Mouse (Mus musculus): ENCODE measurements around the gene Dscam. TPM values are rescaled to one million over a fixed set of nuclear protein-coding genes. Genes with fewer than 3 reads are reported as not detected.

Dscam gene
- polyA plus RNA-seq, 1 experiment = 1.2 TPM

GRCm38 (mm10) chr16:96912836-96913235, 257.7 kb downstream of the Dscam start:
- H3K4me1 ChIP-seq (ENCODE audit: control insufficient read depth, insufficient read depth, insufficient read length) = no peaks in the 10 kb centered on the region
- H3K27me3 ChIP-seq (ENCODE audit: control insufficient read depth, insufficient read depth, low read length) = no peaks in the 10 kb centered on the region
- H3K4me3 ChIP-seq (ENCODE audit: extremely low read depth, insufficient read depth, insufficient read length) = no peak overlapping the region
- no peaks in the 10 kb centered on the region for H3K36me3 ChIP-seq (ENCODE audit: control insufficient read depth, insufficient read depth, low read length)
- no peak overlapping the region for H3K27ac ChIP-seq (ENCODE audit: insufficient read depth, low read length)
- WGBS = 87% methylated on average over 7 of the region's 7 CpGs
- TF ChIP-seq POLR2A (IDR thresholded peaks at IDR 0.05; ENCODE audit: low read depth, low read length) = no peak
- TF ChIP-seq CTCF (IDR thresholded peaks at IDR 0.05; ENCODE audit: extremely low read depth, insufficient read depth, insufficient read length, insufficient replicate concordance) = no peak
- DNase-seq (ENCODE audit: low read depth in 1 of 2, low spot score in 2 of 2) = no peak

DNA sequence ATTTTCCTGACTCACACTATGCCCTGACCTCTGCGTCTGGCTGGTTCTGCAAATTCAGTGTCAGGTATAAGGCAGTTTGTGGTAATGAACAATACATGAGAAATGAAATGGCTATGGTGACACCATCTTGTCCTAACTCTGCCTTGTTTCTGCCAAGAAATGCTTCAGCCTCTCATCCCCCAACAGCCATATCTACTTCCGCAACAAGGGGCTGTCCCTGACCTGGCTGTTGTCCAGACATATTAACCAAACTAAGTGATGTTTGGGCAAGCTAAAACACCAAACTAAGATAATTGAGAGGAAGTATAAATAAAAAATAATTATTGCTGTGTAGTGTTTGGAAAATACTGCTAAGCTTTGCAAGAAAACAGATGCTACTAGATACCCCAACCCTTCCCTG, 258.4 kb downstream of the Dscam start:
- Histone ChIP-seq H3K27ac (ENCODE audit: insufficient read depth, low read length) (no peak overlapping the region), H3K27me3 (ENCODE audit: control insufficient read depth, insufficient read depth, low read length) (no peaks in the 10 kb centered on the region), H3K4me3 (ENCODE audit: extremely low read depth, insufficient read depth, insufficient read length) (no peak overlapping the region), H3K36me3 (ENCODE audit: control insufficient read depth, insufficient read depth, low read length) (no peaks in the 10 kb centered on the region), H3K4me1 (ENCODE audit: control insufficient read depth, insufficient read depth, insufficient read length) (no peaks in the 10 kb centered on the region)
- WGBS = 82% methylated on average over 2 of the region's 2 CpGs
- TF ChIP-seq CTCF (IDR thresholded peaks at IDR 0.05; ENCODE audit: extremely low read depth, insufficient read depth, insufficient read length, insufficient replicate concordance) (no peak), POLR2A (IDR thresholded peaks at IDR 0.05; ENCODE audit: low read depth, low read length) (no peak)
- no peak for DNase-seq (ENCODE audit: low read depth in 1 of 2, low spot score in 2 of 2)

DNA sequence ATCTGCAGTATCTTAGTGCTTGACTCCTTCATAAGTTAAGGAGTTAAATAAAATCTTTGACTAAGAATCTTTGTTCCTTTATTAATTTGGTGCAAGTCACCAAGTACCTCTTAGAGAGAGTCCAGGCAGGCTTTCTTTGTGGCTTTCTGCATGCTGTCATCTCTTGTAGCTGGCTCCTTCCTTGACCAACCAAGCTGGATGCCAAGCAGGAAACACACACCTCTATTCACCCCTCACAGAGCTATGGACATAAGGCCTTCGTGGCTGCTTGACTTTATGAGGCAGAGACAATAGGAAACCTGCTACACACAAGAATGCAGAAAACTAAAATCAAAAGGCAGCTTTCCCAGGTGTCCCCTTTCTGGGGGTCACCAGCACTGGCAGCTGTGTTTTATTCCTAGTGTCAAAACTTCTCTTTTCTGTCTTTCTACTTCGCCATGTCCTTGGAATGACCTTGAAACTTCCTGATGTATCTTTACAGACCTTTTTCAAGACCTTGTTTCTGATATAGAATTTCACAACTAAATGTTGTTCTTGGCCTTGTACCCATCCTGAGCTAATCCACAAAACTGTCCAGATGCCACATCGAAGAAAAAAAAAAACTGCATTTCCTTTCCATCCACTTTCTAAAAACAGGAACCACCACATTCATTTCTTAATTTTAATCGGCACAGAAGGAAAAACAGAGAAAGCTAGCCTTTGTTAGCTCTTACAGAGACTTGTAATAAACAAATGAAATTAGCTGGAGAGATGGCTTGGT, 260.0 kb downstream of the Dscam start:
- no peak overlapping the region for H3K4me3 ChIP-seq (ENCODE audit: extremely low read depth, insufficient read depth, insufficient read length)
- WGBS = 39% methylated on average over 4 of the region's 4 CpGs
- H3K27me3 ChIP-seq (ENCODE audit: control insufficient read depth, insufficient read depth, low read length) = no peaks in the 10 kb centered on the region
- TF ChIP-seq CTCF (IDR thresholded peaks at IDR 0.05; ENCODE audit: extremely low read depth, insufficient read depth, insufficient read length, insufficient replicate concordance) = no peak
- TF ChIP-seq POLR2A (IDR thresholded peaks at IDR 0.05; ENCODE audit: low read depth, low read length) = no peak
- H3K27ac ChIP-seq (ENCODE audit: insufficient read depth, low read length) = no peak overlapping the region
- no peaks in the 10 kb centered on the region for H3K36me3 ChIP-seq (ENCODE audit: control insufficient read depth, insufficient read depth, low read length)
- no peak for DNase-seq (ENCODE audit: low read depth in 1 of 2, low spot score in 2 of 2)
- H3K4me1 ChIP-seq (ENCODE audit: control insufficient read depth, insufficient read depth, insufficient read length) = no peaks in the 10 kb centered on the region

DNA sequence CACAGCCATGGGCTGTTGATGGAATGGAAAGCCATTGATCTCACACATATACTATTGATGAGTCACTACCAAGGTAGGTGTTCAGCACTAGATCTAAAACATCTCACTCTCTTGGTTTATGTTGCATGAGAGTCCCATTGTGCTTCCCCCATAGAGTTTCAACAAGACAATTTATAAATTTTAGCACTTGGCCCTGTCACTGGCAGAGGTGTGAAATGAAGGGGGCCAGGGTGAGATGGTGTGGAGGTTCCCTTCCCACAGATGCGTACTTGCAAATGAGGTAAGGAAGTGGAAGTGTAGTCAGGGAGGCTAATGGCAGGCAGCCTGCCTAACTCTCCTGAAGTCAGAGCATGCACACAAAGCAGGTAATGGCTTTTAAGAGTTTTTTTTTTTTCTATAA, 262.7 kb downstream of the Dscam start:
- Histone ChIP-seq H3K27ac (ENCODE audit: insufficient read depth, low read length) (no peak overlapping the region), H3K4me1 (ENCODE audit: control insufficient read depth, insufficient read depth, insufficient read length) (no peaks in the 10 kb centered on the region), H3K36me3 (ENCODE audit: control insufficient read depth, insufficient read depth, low read length) (no peaks in the 10 kb centered on the region), H3K4me3 (ENCODE audit: extremely low read depth, insufficient read depth, insufficient read length) (no peak overlapping the region), H3K27me3 (ENCODE audit: control insufficient read depth, insufficient read depth, low read length) (no peaks in the 10 kb centered on the region)
- no peak for TF ChIP-seq CTCF (IDR thresholded peaks at IDR 0.05; ENCODE audit: extremely low read depth, insufficient read depth, insufficient read length, insufficient replicate concordance)
- 93% methylated on average over 1 of the region's 1 CpGs for WGBS
- DNase-seq (ENCODE audit: low read depth in 1 of 2, low spot score in 2 of 2) = no peak

DNA sequence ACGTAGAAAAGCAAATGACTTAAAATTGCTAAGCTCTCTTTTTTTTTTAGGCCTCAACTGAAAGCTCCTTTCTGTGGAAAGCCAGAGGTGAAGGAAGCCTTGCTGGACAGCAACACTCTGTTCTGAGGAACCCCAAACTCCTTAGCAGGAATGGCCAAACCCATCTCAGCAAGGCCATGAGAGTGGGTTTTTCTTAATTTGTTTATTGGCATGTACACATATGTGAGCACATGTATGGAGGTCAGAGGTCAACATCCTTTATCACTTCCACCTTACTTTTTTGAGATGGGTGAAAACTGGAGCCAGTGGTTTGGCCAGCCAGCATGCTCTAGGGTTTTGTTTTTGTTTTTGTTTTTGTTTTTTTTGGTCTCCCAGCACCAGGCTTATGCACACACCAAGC, 263.5 kb downstream of the Dscam start:
- Histone ChIP-seq H3K4me1 (ENCODE audit: control insufficient read depth, insufficient read depth, insufficient read length) (no peaks in the 10 kb centered on the region), H3K27me3 (ENCODE audit: control insufficient read depth, insufficient read depth, low read length) (no peaks in the 10 kb centered on the region), H3K4me3 (ENCODE audit: extremely low read depth, insufficient read depth, insufficient read length) (no peak overlapping the region), H3K27ac (ENCODE audit: insufficient read depth, low read length) (no peak overlapping the region), H3K36me3 (ENCODE audit: control insufficient read depth, insufficient read depth, low read length) (no peaks in the 10 kb centered on the region)
- 85% methylated on average over 1 of the region's 1 CpGs for WGBS
- TF ChIP-seq POLR2A (IDR thresholded peaks at IDR 0.05; ENCODE audit: low read depth, low read length) (no peak), CTCF (IDR thresholded peaks at IDR 0.05; ENCODE audit: extremely low read depth, insufficient read depth, insufficient read length, insufficient replicate concordance) (no peak)
- no peak for DNase-seq (ENCODE audit: low read depth in 1 of 2, low spot score in 2 of 2)

DNA sequence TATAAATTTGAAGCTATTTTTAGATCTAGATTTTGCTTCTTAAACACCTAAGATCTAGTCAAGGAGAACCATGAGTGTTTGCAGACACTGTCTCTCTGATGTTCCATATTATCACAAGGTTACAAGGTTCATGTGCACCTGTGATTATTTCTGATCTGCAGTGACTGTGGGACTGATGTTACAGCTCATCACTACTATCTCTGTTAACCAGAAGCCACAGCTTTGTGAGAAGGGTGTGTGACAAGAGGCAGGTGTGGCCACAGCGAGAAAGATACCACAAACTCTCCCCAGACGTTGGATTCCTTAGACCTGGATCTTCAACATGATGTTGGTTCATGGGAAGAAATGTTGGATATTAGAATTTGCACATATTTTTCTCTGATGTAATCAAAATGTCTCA, 263.9 kb downstream of the Dscam start:
- H3K27ac ChIP-seq (ENCODE audit: insufficient read depth, low read length) = no peak overlapping the region

DNA sequence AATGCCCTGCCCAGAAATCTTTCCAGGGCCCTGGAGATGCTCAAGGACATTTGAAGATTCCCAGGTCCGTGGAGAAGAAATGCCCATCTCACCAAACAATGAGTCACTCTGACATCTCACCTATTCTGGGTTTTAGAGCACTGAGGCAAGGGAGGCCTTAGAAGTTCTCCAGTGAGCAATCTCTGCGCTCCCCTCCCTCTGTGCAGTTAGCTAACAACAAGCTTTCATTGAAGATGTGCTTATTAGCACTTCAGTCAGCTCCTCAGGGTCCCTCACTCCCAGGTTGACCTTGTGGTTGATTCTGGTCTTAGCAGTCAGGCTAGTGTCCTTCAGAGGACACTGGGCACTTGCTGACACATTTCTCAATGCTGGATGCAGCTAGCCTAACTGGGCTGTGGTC, 265.8 kb downstream of the Dscam start:
- H3K27ac ChIP-seq (ENCODE audit: insufficient read depth, low read length) = no peak overlapping the region
- H3K4me1 ChIP-seq (ENCODE audit: control insufficient read depth, insufficient read depth, insufficient read length) = no peaks in the 10 kb centered on the region
- TF ChIP-seq CTCF (IDR thresholded peaks at IDR 0.05; ENCODE audit: extremely low read depth, insufficient read depth, insufficient read length, insufficient replicate concordance) (no peak), POLR2A (IDR thresholded peaks at IDR 0.05; ENCODE audit: low read depth, low read length) (no peak)
- H3K27me3 ChIP-seq (ENCODE audit: control insufficient read depth, insufficient read depth, low read length) = no peaks in the 10 kb centered on the region
- H3K36me3 ChIP-seq (ENCODE audit: control insufficient read depth, insufficient read depth, low read length) = no peaks in the 10 kb centered on the region
- no peak for DNase-seq (ENCODE audit: low read depth in 1 of 2, low spot score in 2 of 2)
- 81% methylated on average over 2 of the region's 2 CpGs for WGBS
- no peak overlapping the region for H3K4me3 ChIP-seq (ENCODE audit: extremely low read depth, insufficient read depth, insufficient read length)

More for the DNA sequence above, 263.9 kb downstream of the Dscam start:
- WGBS = 64% methylated on average over 2 of the region's 2 CpGs
- H3K4me3 ChIP-seq (ENCODE audit: extremely low read depth, insufficient read depth, insufficient read length) = no peak overlapping the region
- no peak for DNase-seq (ENCODE audit: low read depth in 1 of 2, low spot score in 2 of 2)
- TF ChIP-seq POLR2A (IDR thresholded peaks at IDR 0.05; ENCODE audit: low read depth, low read length) (no peak), CTCF (IDR thresholded peaks at IDR 0.05; ENCODE audit: extremely low read depth, insufficient read depth, insufficient read length, insufficient replicate concordance) (no peak)
- no peaks in the 10 kb centered on the region for H3K36me3 ChIP-seq (ENCODE audit: control insufficient read depth, insufficient read depth, low read length)
- H3K27me3 ChIP-seq (ENCODE audit: control insufficient read depth, insufficient read depth, low read length) = no peaks in the 10 kb centered on the region
- H3K4me1 ChIP-seq (ENCODE audit: control insufficient read depth, insufficient read depth, insufficient read length) = no peaks in the 10 kb centered on the region
